Mouse (Mus musculus) liver, postnatal 0 days (tissue): ENCODE data around the gene Rpgrip1l. TPM values are rescaled to one million over a fixed set of nuclear protein-coding genes. Genes with fewer than 3 reads are reported as not detected.

ENCODE experiments used
- ATAC-seq: fragments of 200-750 bp; cut with Nextera tagmentation; 2 replicates; pipeline ENCODE4 v1.8.0; 2017; ENCODE audit warnings: mild to moderate bottlenecking, moderate library complexity
- DNase-seq: peaks from one replicate; pipeline ENCODE4 v3.0.0-alpha.2; 2016
- H3K27ac ChIP-seq: fragments of 300-500 bp; sonication (generic); 2 replicates; pipeline ENCODE4 v1.5.1; 2014; ENCODE audit warnings: antibody characterized with exemption, moderate library complexity, mild to moderate bottlenecking, low read depth
- H3K27me3 ChIP-seq: fragments of 300-500 bp; sonication (generic); 2 replicates; pipeline ENCODE4 v1.6.1; 2014; ENCODE audit warnings: low read length, control low read depth, mixed read lengths; ENCODE audit not compliant: insufficient read depth
- H3K36me3 ChIP-seq: fragments of 300-500 bp; sonication (generic); replicated peaks from 2 replicates; pipeline ENCODE4 v1.6.1; 2014; ENCODE audit warnings: mild to moderate bottlenecking, control low read depth, low read length, moderate library complexity, mixed read lengths; ENCODE audit not compliant: insufficient read depth
- H3K4me1 ChIP-seq: fragments of 300-500 bp; sonication (generic); 2 replicates; pipeline ENCODE4 v1.6.1; 2014; ENCODE audit warnings: antibody characterized with exemption, mild to moderate bottlenecking, control low read depth; ENCODE audit not compliant: insufficient read depth
- H3K4me2 ChIP-seq: fragments of 300-500 bp; sonication (generic); 2 replicates; pipeline ENCODE4 v1.6.1; 2014; ENCODE audit warnings: low read depth, mild to moderate bottlenecking, low read length, moderate library complexity, mixed read lengths
- H3K4me3 ChIP-seq: fragments of 300-500 bp; sonication (generic); 2 replicates; pipeline ENCODE4 v1.5.1; 2014; ENCODE audit warnings: low read depth, low read length
- H3K9ac ChIP-seq: fragments of 300-500 bp; sonication (generic); replicated peaks from 2 replicates; pipeline ENCODE4 v1.6.1; 2014; ENCODE audit warnings: mild to moderate bottlenecking, moderate library complexity
- H3K9me3 ChIP-seq: fragments of 300-500 bp; sonication (generic); 2 replicates; pipeline ENCODE4 v1.6.1; 2016; ENCODE audit warnings: mild to moderate bottlenecking, control low read depth, low read length, mixed read lengths
- CTCF ChIP-seq: sonication (generic); IDR thresholded peaks from 2 replicates; pipeline ENCODE4 v1.5.1; 2016; ENCODE audit warnings: antibody characterized with exemption, low read depth
- EP300 ChIP-seq: IDR thresholded peaks from 2 replicates; pipeline ENCODE4 v1.6.1; 2016; ENCODE audit warnings: antibody characterized with exemption, low read depth, mild to moderate bottlenecking
- WGBS: fragments of 180-500 bp; shearing (Covaris S2); extraction: QIAGEN DNeasy Blood & Tissue Kit; methylation state at CpG from one replicate; pipeline ENCODE4 v1.1.7; 2014; ENCODE audit not compliant: insufficient replicate concordance; 5-methylcytosine and 5-hydroxymethylcytosine counted together
- polyA plus RNA-seq: library from polyadenylated mRNA; unstranded; fragments of >200 nt; fragmentation: Nextera tagmentation; extraction: Ambion mirVana; gene quantifications from 2 replicates; pipeline ENCODE4 v1.2.1, GENCODE M21; 2015

The Rpgrip1l gene
- polyA plus RNA-seq, 1 experiment from 2014 or later = 1.2 TPM

DNA sequence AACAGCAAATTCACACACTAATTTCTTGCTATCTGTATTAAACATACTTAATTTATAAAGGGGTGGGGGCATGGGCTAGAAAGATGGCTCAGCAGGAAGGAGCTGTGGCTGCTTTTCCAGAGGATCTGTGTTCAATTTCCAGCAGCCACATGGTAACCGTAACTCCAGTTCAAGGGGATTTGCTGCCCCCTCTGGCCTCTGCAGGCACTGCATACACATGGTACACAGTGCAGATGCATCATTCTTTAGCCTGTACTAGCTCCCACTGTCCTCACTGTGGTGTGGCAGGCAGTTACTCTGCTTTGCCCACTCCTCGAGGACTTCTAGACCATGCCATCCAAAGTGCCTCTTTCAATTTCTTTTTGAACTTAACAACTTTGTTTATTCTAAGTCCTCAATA is 36.7 kb downstream of the Rpgrip1l start:
- Histone ChIP-seq H3K36me3 (0 out of 2 replicates have a peak, but pooled peaks cover 4% of the 10 kb centered on the region), H3K4me3 (no peak overlapping the region), H3K4me2 (no peak overlapping the region), H3K9me3 (no peaks in the 10 kb centered on the region; the same call in 1 of the 2 replicates), H3K4me1 (no peaks in the 10 kb centered on the region), H3K27ac (no peak overlapping the region), H3K9ac (no peak overlapping the region), H3K27me3 (no peaks in the 10 kb centered on the region)
- ATAC-seq (no peak), DNase-seq (peak; percentile 20)
- TF ChIP-seq EP300 (no peak), CTCF (peak; percentile 50)
- 90% methylated on average over 2 of the region's 2 CpGs for WGBS

GRCm38 (mm10) chr8:91273493-91273892 is 39.6 kb downstream of the Rpgrip1l start:
- H3K4me1 ChIP-seq = no peaks in the 10 kb centered on the region
- no peaks in the 10 kb centered on the region; the same call in 1 of the 2 replicates for H3K9me3 ChIP-seq
- TF ChIP-seq EP300 (no peak), CTCF (no peak)
- no peak for ATAC-seq
- H3K4me2 ChIP-seq = no peak overlapping the region
- no peak overlapping the region for H3K27ac ChIP-seq
- H3K27me3 ChIP-seq = no peaks in the 10 kb centered on the region
- 0 out of 2 replicates have a peak, but pooled peaks cover 4% of the 10 kb centered on the region for H3K36me3 ChIP-seq
- no peak overlapping the region for H3K9ac ChIP-seq
- no peak for DNase-seq
- H3K4me3 ChIP-seq = no peak overlapping the region
- 88% methylated on average over 5 of the region's 5 CpGs for WGBS

GRCm38 (mm10) chr8:91269374-91269958 is 43.6 kb downstream of the Rpgrip1l start:
- Histone ChIP-seq H3K27me3 (no peaks in the 10 kb centered on the region), H3K4me3 (no peak overlapping the region), H3K4me1 (no peaks in the 10 kb centered on the region), H3K9me3 (no peaks in the 10 kb centered on the region), H3K4me2 (no peak overlapping the region), H3K27ac (no peak overlapping the region), H3K9ac (no peak overlapping the region), H3K36me3 (no peaks in the 10 kb centered on the region)
- TF ChIP-seq CTCF = no peak
- no peak for TF ChIP-seq EP300
- DNase-seq (no peak), ATAC-seq (no peak)
- WGBS = 56% methylated on average over 2 of the region's 2 CpGs

GRCm38 (mm10) chr8:91264564-91264963 is 48.5 kb downstream of the Rpgrip1l start:
- Histone ChIP-seq H3K4me1 (no peaks in the 10 kb centered on the region), H3K4me2 (no peak overlapping the region), H3K27ac (no peak overlapping the region), H3K4me3 (no peak overlapping the region), H3K27me3 (no peaks in the 10 kb centered on the region), H3K9ac (no peak overlapping the region), H3K9me3 (no peaks in the 10 kb centered on the region), H3K36me3 (no peaks in the 10 kb centered on the region)
- no peak for ATAC-seq
- TF ChIP-seq EP300 (no peak), CTCF (no peak)
- no peak for DNase-seq

DNA sequence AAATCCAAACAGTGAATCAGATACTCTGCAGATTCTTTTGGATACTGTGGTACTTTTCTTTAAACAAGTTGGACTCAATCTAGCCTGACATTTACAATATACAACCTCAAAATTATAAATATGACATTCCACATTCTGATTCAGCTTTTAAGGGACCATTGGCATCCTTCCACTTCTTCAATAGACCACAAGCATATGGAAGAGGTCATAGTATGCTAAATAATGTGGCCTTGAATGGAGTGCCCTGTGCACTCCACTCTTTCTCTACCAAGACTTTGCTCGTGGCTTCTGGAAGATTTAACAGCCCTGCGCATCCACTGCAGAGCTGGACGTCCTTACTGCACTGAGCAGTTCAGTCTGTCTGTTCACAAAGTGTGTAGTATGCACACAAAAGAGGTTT is 49.1 kb downstream of the Rpgrip1l start:
- Histone ChIP-seq H3K27me3 (no peaks in the 10 kb centered on the region), H3K9ac (no peak overlapping the region), H3K4me3 (no peak overlapping the region), H3K4me1 (no peaks in the 10 kb centered on the region), H3K9me3 (no peaks in the 10 kb centered on the region), H3K36me3 (no peaks in the 10 kb centered on the region), H3K4me2 (no peak overlapping the region), H3K27ac (no peak overlapping the region)
- DNase-seq = no peak
- WGBS = 82% methylated on average over 3 of the region's 3 CpGs
- ATAC-seq = no peak
- TF ChIP-seq CTCF (no peak), EP300 (no peak)

GRCm38 (mm10) chr8:91261598-91261997 is 51.5 kb downstream of the Rpgrip1l start:
- TF ChIP-seq EP300 = no peak
- TF ChIP-seq CTCF = peak; percentile 45
- DNase-seq = no peak
- ATAC-seq = no peak

More at GRCm38 (mm10) chr8:91261598-91261997, 51.5 kb downstream of the Rpgrip1l start:
- Histone ChIP-seq H3K4me3 (no peak overlapping the region), H3K9me3 (no peaks in the 10 kb centered on the region), H3K36me3 (no peaks in the 10 kb centered on the region), H3K9ac (no peak overlapping the region), H3K27ac (no peak overlapping the region), H3K27me3 (no peaks in the 10 kb centered on the region), H3K4me1 (no peaks in the 10 kb centered on the region), H3K4me2 (no peak overlapping the region)
- 63% methylated on average over 2 of the region's 2 CpGs for WGBS
